Mouse (Mus musculus) thymus, adult 2 months (tissue): Measurements from ENCODE around the gene Ercc1. TPM values are rescaled to one million over a fixed set of nuclear protein-coding genes. Genes with fewer than 3 reads are reported as not detected.

Experiments
- DNase-seq: peaks from one replicate; pipeline ENCODE4 v3.0.0; 2021
- H3K27ac ChIP-seq: fragments of 200-500 bp; 2 replicates; pipeline ENCODE4 v1.5.1; 2012; ENCODE audit warnings: low read length, control low read depth; ENCODE audit not compliant: control insufficient read depth, insufficient read depth
- H3K27me3 ChIP-seq: fragments of 200-500 bp; 2 replicates; pipeline ENCODE4 v1.6.1; 2012; ENCODE audit warnings: mild to moderate bottlenecking, low read length, moderate library complexity, mixed read lengths; ENCODE audit not compliant: control insufficient read depth, insufficient read depth
- H3K36me3 ChIP-seq: fragments of 200-500 bp; 2 replicates; pipeline ENCODE4 v1.6.1; 2012; ENCODE audit warnings: mild to moderate bottlenecking, low read length, moderate library complexity; ENCODE audit not compliant: control insufficient read depth, insufficient read depth
- H3K4me1 ChIP-seq: fragments of 200-500 bp; replicated peaks from 2 replicates; pipeline ENCODE4 v1.6.1; 2012; ENCODE audit warnings: low read length; ENCODE audit not compliant: control insufficient read depth, insufficient read depth
- H3K4me3 ChIP-seq: fragments of 200-500 bp; 2 replicates; pipeline ENCODE4 v1.5.1; 2012; ENCODE audit warnings: mild to moderate bottlenecking, low read length, control low read depth, moderate library complexity; ENCODE audit not compliant: control insufficient read depth, insufficient read depth
- CTCF ChIP-seq: fragments of 200-500 bp; IDR thresholded peaks from 2 replicates; pipeline ENCODE4 v1.5.1; 2012; ENCODE audit warnings: mild to moderate bottlenecking, control low read depth, low read length, moderate library complexity, borderline replicate concordance; ENCODE audit not compliant: control insufficient read depth, poor library complexity, insufficient read depth; ENCODE audit errors: extremely low read depth
- POLR2A ChIP-seq: fragments of 200-500 bp; IDR thresholded peaks from 2 replicates; pipeline ENCODE4 v1.6.1; 2012; ENCODE audit warnings: mild to moderate bottlenecking, low read length, control low read depth, moderate library complexity; ENCODE audit not compliant: control insufficient read depth, poor library complexity, insufficient read depth; ENCODE audit errors: extremely low read depth
- WGBS: fragments of 180-500 bp; shearing (Covaris S2); methylation state at CpG from one replicate; pipeline ENCODE4 v1.1.7; 2018; 5-methylcytosine and 5-hydroxymethylcytosine counted together
- polyA plus RNA-seq: library from polyadenylated mRNA; depleted of rRNA; stranded (reverse); fragments of >200 nt; gene quantifications from 2 replicates; pipeline ENCODE4 v1.2.3, GENCODE M21; 2012

Ercc1 gene
- polyA plus RNA-seq, 1 experiment, result 63.6 TPM

DNA sequence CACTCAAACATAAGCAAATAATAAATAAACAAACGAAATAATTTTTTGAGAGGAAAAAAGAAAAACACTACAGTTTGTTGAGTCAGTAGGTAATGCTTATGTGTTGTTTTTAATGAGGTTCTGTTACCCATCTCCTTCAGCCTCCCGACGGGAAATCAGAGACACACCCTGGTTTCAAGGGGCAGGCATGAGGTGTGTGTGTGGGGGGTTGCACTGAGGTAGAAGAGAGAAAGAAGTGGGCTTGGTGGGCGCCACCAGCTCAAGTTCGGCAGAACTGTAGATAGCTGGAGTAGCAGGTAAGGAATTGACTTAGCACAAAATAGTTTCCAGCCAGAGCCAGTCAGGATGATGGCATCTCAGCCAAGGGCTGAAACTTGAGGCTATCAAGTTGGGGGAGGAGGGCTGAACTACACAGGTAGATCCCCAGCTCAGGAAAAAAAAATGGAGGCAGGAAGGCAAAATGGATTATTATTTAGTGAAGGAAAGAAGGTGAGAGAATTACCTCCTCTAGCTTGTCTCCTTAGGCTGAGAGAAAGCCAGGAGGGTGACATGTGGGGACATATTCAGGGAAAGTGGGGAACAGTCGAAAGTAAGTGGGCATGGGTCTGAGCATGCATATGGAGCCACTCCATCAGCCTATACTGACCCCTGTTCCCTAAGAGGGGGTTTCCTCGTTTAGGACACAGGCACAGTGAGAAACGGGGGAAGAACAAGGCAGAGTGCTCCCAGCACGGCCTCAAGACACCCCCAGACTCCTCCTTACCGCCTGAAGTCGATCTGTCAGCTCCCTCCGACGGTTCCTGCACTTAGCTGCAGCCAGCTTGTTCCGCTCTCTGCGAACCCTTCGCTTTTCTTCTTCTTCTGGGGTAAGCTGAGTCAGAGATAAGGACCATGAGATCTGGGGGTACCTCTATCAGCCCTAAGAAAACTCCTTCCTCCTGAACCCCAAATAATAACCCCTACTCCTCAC lies 38.5 kb upstream of the Ercc1 start:
- TF ChIP-seq CTCF (no peak), POLR2A (no peak)
- H3K36me3 ChIP-seq, result no peaks in the 10 kb centered on the region
- H3K27me3 ChIP-seq, result peaks cover 21% of the 10 kb centered on the region
- 72% methylated on average over 16 of the region's 16 CpGs for WGBS
- H3K4me3 ChIP-seq, result no peak overlapping the region
- no peak overlapping the region for H3K27ac ChIP-seq
- DNase-seq, result no peak
- H3K4me1 ChIP-seq, result peaks cover 29% of the 10 kb centered on the region

DNA sequence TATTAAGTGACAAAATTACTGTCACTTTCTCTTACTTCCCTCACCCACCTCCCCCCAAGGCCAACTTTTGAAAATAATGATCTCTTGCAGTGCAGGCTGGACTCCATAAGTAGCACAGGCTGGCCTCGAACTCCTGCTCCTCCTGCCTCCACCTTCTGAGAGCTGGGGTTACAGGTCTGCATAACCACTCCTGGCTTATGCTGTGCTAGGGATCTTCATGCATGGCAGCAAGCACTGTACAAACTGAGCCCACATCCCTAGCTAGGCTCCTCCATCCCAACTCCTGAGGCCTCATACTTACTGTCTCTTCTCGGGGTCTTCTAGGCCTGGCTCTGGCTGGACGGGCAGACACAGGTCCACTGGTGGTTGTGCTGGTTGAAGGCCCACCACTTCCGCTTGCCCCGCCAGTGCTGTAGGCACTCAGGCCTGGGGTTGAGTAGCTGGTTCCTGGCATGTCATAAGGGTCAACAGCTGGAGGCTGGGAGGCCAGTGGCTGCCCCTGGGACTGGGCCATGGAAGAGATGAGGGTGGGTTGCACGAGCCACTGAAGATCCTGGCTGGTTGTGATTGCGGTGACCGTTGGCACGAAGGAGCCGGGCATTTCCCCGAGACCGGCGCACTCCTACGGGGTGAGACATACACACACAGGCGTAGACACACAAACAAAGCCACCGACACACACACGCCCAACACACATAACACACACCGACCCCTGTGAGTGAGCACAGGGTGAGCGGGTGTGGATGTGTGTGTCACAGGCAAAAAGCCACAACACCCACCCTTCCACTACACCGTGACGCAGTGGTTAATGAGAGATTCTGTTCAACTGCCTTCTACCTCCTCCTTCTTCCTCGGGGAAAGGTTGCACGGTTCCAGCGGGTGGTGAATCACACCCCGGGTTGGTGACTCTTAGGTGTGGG lies 37.5 kb upstream of the Ercc1 start:
- no peak overlapping the region for H3K4me3 ChIP-seq
- 89% methylated on average over 25 of the region's 25 CpGs for WGBS
- DNase-seq, result no peak
- H3K27me3 ChIP-seq, result peaks cover 15% of the 10 kb centered on the region
- no peak overlapping the region for H3K27ac ChIP-seq
- TF ChIP-seq POLR2A (no peak), CTCF (no peak)
- no peaks in the 10 kb centered on the region for H3K36me3 ChIP-seq
- peaks cover 29% of the 10 kb centered on the region for H3K4me1 ChIP-seq

DNA sequence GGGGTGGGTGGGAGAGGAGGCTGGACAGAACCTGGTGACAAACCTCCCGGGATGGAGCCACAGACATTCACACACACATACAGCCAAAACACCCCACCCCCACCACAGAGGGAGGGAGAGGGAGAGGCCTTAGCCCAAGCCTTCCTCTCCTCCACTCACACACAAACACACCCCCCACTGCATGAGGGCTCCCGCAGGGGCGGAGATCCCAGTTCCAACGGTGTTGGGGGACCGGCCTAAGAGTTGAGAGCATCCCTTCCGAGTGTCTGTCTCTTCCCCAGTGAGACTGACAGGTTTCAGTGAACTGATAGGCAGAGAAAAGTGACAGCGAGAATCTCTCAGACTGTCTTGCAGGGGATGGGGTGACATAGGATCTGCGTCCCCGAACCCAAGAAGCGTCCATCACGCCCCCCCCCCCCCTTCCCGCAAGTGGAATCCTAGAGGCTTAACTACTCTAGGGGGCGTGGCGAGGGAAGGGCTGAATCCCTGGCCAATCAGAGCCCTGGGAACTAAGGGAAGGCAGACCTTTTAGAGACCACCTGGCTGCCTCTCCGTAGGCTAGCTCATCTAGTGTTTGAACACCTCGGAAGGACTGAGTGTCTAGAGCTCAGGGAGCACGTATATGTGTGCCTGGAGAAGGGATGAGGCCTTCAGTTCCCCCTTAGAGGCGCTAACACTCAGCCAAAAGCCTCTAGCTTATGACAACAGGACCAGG lies 36.7 kb upstream of the Ercc1 start:
- Histone ChIP-seq H3K27me3 (peaks cover 14% of the 10 kb centered on the region), H3K4me1 (peaks cover 29% of the 10 kb centered on the region), H3K36me3 (no peaks in the 10 kb centered on the region), H3K4me3 (peak overlapping the region; percentile 57), H3K27ac (peak overlapping the region; percentile 29; the same call in 1 of the 2 replicates)
- DNase-seq, result peak; percentile 54
- TF ChIP-seq POLR2A (no peak), CTCF (no peak)
- WGBS, result 7% methylated on average over 18 of the region's 18 CpGs

DNA sequence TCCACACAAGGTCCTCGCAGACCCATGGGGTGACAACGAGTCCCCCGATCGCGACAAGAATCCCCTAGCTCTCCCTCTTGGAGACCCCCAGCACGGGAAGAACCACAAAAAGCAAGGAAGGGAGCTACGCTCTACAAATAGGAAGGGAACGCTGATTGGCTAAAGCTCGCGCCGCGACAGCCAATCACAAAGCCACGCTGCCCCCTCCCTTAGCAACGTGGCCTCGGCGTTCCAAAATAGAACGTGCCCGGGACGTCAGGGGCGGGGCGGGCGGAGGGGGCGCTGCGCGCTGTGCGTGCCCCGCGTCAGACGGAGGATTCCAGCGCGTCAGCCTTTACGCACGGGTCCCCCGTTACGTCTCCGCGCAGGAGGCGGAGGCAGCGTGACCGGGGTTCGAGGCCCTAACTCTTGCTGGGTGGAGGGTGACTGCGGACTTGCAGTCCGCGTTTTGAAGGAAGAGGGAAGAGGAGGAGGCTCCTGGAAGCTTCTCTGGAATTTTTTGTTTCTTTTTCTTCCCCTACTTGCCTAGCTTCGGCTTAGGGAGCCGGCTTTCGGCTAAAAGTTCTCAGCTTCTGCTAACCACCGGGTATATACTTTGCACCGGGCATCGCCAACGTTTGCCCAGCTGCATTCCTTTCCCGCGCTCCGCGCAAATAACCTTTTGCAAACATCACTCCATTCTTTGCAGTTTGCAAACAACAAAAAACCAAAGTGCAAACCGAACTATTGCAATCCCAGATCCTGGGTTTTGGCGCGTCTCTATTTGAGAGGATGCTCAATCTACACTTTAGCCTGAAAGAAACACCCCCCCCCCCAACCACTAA lies 35.9 kb upstream of the Ercc1 start:
- under 1% methylated on average over 58 of the region's 58 CpGs for WGBS
- Histone ChIP-seq H3K36me3 (no peaks in the 10 kb centered on the region), H3K4me1 (peaks cover 27% of the 10 kb centered on the region), H3K27me3 (peaks cover 14% of the 10 kb centered on the region), H3K27ac (peak overlapping the region; percentile 29; the same call in 1 of the 2 replicates), H3K4me3 (peak overlapping the region; percentile 57)
- TF ChIP-seq POLR2A, result no peak
- TF ChIP-seq CTCF, result peak; percentile 57; the same call in 1 of the 2 replicates
- DNase-seq, result peak; percentile 95

DNA sequence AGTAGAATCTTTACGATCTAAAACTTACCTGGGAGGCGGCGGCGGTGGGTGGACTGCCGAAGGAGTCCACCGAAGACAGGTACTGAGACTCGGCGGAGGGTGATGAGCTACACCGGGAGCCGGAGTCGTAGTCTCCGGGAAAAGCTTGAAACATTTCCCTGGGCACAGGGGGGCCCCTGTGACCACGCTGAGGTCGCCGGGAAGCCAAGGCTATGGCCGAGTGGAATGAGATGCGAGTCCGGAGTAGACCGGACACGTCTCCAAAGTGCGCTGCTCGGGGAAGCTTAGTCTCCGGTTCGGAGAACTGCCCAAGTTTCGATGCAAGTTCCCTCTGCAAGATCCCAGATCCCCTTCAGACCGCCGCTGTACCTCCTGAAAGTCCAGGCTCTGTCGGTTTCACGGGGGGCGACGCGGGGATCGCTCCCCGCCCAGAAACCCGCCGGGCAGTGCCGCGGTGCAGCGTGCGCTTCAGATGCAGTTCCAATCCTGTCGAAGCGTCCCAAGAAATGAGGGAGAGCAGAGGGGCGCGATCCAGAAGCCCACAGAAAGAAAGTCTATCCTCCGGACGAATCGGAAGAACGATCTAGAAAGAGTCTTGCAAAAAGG lies 35.2 kb upstream of the Ercc1 start:
- Histone ChIP-seq H3K27ac (no peak overlapping the region), H3K27me3 (peaks cover 9% of the 10 kb centered on the region), H3K4me1 (peaks cover 22% of the 10 kb centered on the region), H3K36me3 (no peaks in the 10 kb centered on the region), H3K4me3 (peak overlapping the region; percentile 22)
- WGBS, result under 1% methylated on average over 48 of the region's 48 CpGs
- peak; percentile 25 for DNase-seq
- 0 out of 2 replicates have a peak, but pooled peaks have one; percentile 17 for TF ChIP-seq POLR2A
- no peak for TF ChIP-seq CTCF
